Mouse (Mus musculus): ENCODE data around the gene Klhl8.

Klhl8 gene

DNA sequence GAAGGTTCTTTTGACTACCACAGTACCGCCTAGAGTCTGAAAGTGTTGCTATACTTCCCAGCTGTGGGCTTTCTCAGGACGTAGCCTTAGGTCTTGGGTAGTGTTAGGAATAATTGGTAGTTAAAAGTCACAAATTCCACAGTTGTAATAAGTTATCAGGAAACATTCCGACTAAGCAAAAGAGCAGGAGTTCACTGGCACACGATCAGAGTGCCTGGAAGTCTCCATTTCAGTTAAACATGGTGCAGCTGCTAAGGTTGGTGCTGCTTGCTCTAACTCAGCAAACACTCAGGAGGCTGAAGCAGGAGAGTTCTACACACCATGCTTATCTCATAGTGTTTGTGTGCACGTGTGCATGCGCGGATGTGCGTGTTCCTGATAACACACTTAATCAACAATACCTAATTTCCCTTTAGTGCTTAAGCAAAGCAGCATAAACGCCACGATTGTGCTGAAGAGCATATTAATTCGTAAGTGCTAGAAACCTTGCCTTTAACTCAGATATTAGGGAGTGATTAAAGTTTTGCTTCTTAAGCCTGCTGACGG lies 97.0 kb downstream of the Klhl8 start:
- DNase-seq (ENCODE audit: low read depth): no peak

DNA sequence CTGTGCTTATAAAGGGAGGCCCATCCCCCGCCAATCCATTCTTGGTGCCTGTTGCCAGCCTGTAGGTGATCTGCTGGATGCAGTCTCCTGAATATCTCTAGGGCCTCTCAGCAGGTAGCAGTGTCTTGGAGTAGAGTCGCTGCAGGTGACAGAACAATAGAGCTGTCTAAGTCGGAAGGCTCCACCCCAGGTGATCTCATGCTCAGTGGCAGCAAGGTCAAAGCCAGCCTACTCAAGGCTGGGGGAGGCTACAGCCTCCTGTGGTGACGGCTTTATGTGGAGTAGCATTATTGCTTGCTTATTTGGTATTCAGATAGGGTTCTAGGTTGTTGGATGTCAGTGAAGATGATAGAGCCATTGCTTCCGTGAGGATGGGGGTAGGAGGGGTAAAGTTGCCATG lies 97.8 kb downstream of the Klhl8 start:
- DNase-seq (ENCODE audit: low read depth): no peak

Measured in 416B (cell line).